26 mouse cellular contexts compared by ENCODE assay signal in the genomic region with DNA sequence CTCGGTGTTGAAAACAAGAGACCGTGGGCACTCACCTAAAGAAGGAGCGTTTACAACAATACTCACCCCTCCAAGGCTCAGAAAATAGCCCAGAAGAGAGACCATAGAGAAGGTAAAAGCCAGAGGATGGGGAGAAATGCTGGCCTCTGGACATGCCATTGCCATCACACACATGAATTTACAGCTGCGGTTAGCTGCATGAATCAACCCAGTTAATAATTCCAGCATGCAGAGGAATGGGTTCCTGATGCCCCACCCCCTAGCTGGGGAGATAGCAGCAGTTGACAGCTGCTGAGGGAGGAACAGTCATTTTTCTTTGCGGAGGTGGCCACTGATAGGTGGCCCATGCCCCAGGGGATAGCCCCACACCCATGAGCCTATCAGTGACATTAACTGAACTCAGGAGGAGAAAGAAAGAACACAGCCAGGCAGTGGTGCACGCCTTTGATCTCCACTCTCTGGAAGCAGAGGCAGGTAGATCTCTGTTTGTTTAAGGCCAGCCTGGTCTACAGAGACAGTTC.
DNase-seq lines count a peak whose midpoint lies in the region; ATAC-seq lines count a peak whose summit lies in the region.
"Had no signal": no experiment of that assay in that cellular context is flagged by ENCODE, and none has a peak within 500 bp of the region (broad histone marks: within the 10 kb centered on the region; RNA-seq: fewer than 3 reads in every experiment).

No protein-coding gene starts in this region.

- peak; percentile 59 for ATAC-seq in liver, embryonic 12.5 days
- ATAC-seq in liver, embryonic 16.5 days (ENCODE audit: low read depth), result peak; percentile 79
- ATAC-seq: CD4-positive, CD25-positive, alpha-beta regulatory T cell, adult 4 months; forebrain, embryonic 16.5 days; inflammation-experienced regulatory T-cells, adult 6 months had no signal

- 72% methylated on average over 6 of the region's 6 CpGs for WGBS in liver, embryonic 12.5 days (ENCODE audit: insufficient replicate concordance)
- 71% methylated on average over 6 of the region's 6 CpGs for WGBS in liver, embryonic 16.5 days (ENCODE audit: insufficient replicate concordance)

- H3K4me3 ChIP-seq in liver, embryonic 12.5 days, result no peak overlapping the region
- no peak overlapping the region for H3K4me3 ChIP-seq in liver, embryonic 16.5 days (ENCODE audit: low read depth, low read length)
- H3K4me3 ChIP-seq: embryonic facial prominence, embryonic 13.5 days; forebrain, embryonic 12.5 days; heart, adult 2 months; heart, embryonic 15.5 days; hindbrain, embryonic 10.5 days; hindbrain, embryonic 15.5 days had no signal

- no peak overlapping the region for H3K9ac ChIP-seq in liver, embryonic 12.5 days
- no peak overlapping the region for H3K9ac ChIP-seq in liver, embryonic 16.5 days (ENCODE audit: low read depth, low read length)
- H3K9ac ChIP-seq: embryonic facial prominence, embryonic 13.5 days; forebrain, embryonic 12.5 days; heart, embryonic 15.5 days; hindbrain, embryonic 15.5 days had no signal

- DNase-seq in heart, adult 11 months, result peak; percentile 84
- DNase-seq in heart, postnatal 4 days, result no peak
- no peak for DNase-seq in right cerebral cortex, postnatal 4 days
- DNase-seq in urinary bladder, postnatal 36 days (ENCODE audit: low spot score in 2 of 2), result no peak
- DNase-seq in right cerebral cortex, adult 2 months (ENCODE audit: low spot score in 2 of 2), result no peak
- DNase-seq: adrenal gland, adult 2 months; adrenal gland, postnatal 36 days; B cell, adult 2 months; cerebellum, adult 11 months; cerebellum, adult 9-10 months; cerebellum, postnatal 25 days; gastrocnemius, postnatal 10 days; heart, adult 2 months; heart, postnatal 14 days had no signal

- no peaks in the 10 kb centered on the region for H3K27me3 ChIP-seq in liver, embryonic 12.5 days (replicated peaks)
- H3K27me3 ChIP-seq in liver, embryonic 16.5 days (ENCODE audit: control insufficient read depth, insufficient read depth, low read depth, low read length), result no peaks in the 10 kb centered on the region
- H3K27me3 ChIP-seq: embryonic facial prominence, embryonic 13.5 days; heart, embryonic 15.5 days; hindbrain, embryonic 15.5 days had no signal

- H3K9me3 ChIP-seq in liver, embryonic 12.5 days (replicated peaks), result no peaks in the 10 kb centered on the region
- no peaks in the 10 kb centered on the region for H3K9me3 ChIP-seq in liver, embryonic 16.5 days (replicated peaks; ENCODE audit: control insufficient read depth, low read length)
- H3K9me3 ChIP-seq: embryonic facial prominence, embryonic 13.5 days; forebrain, embryonic 12.5 days; G1E; heart, embryonic 15.5 days; hindbrain, embryonic 10.5 days; hindbrain, embryonic 15.5 days had no signal

- no peaks in the 10 kb centered on the region for H3K4me1 ChIP-seq in liver, embryonic 12.5 days
- H3K4me1 ChIP-seq in liver, embryonic 16.5 days (ENCODE audit: control insufficient read depth, low read depth, low read length), result no peaks in the 10 kb centered on the region
- H3K4me1 ChIP-seq: heart, embryonic 15.5 days had no signal

- H3K4me2 ChIP-seq in liver, embryonic 12.5 days, result no peak overlapping the region
- H3K4me2 ChIP-seq in liver, embryonic 16.5 days (ENCODE audit: low read depth, low read length), result no peak overlapping the region
- H3K4me2 ChIP-seq: embryonic facial prominence, embryonic 13.5 days; forebrain, embryonic 12.5 days; heart, embryonic 11.5 days; heart, embryonic 15.5 days; hindbrain, embryonic 15.5 days had no signal

- H3K27ac ChIP-seq in liver, embryonic 12.5 days, result no peak overlapping the region
- H3K27ac ChIP-seq in liver, embryonic 16.5 days (ENCODE audit: low read length), result no peak overlapping the region
- H3K27ac ChIP-seq: embryonic facial prominence, embryonic 13.5 days; forebrain, embryonic 12.5 days; heart, adult 2 months; heart, embryonic 15.5 days; hindbrain, embryonic 10.5 days; hindbrain, embryonic 15.5 days had no signal

- no peaks in the 10 kb centered on the region for H3K36me3 ChIP-seq in liver, embryonic 12.5 days
- H3K36me3 ChIP-seq in liver, embryonic 16.5 days (ENCODE audit: control insufficient read depth, insufficient read depth), result no peaks in the 10 kb centered on the region
- H3K36me3 ChIP-seq: embryonic facial prominence, embryonic 13.5 days; forebrain, embryonic 12.5 days; heart, embryonic 15.5 days; hindbrain, embryonic 10.5 days; hindbrain, embryonic 15.5 days had no signal
